Mouse (Mus musculus): ENCODE measurements at regions not wholly inside any gene's neighbourhood (a gene's known extent, or its start where the extent isn't known, plus 50 kb on each side); places are given as distances from the start of the nearest gene placed in this dataset.
"Not testable (repeated sequence)": the region's sequence is repeated elsewhere in the genome, so short reads cannot be mapped to it uniquely, and the experiment has no call there.

- not testable (repeated sequence) for H3K27ac ChIP-seq; H3K36me3 ChIP-seq (replicated peaks); H3K27me3 ChIP-seq (ENCODE audit: poor library complexity, severe bottlenecking); H3K9me3 ChIP-seq; H3K4me1 ChIP-seq
- 5% methylated on average over 17 of the region's 17 CpGs for WGBS
- peak; percentile 42 for DNase-seq (ENCODE audit: extremely low spot score, low spot score)
- peak overlapping the region; percentile 40 for H3K4me3 ChIP-seq
Observed at GRCm38 (mm10) chr8:71026424-71026890, 120.7 kb downstream of the Map1s start.

GRCm38 (mm10) chr8:71028564-71028963 is 122.8 kb downstream of the Map1s start:
- H3K27ac ChIP-seq; H3K4me3 ChIP-seq; H3K36me3 ChIP-seq (replicated peaks); H3K27me3 ChIP-seq (ENCODE audit: poor library complexity, severe bottlenecking); H3K4me1 ChIP-seq; H3K9me3 ChIP-seq; DNase-seq (ENCODE audit: extremely low spot score, low spot score): not testable (repeated sequence)
- WGBS = 91% methylated on average over 2 of the region's 2 CpGs

All from forebrain, embryonic 10.5 days (tissue).